Mouse (Mus musculus): ENCODE measurements around the gene Enthd1. TPM values are rescaled to one million over a fixed set of nuclear protein-coding genes. Genes with fewer than 3 reads are reported as not detected.

Enthd1 gene
- polyA plus RNA-seq (2012; rRNA removed) = 0.09 TPM in 2 replicates

GRCm38 (mm10) chr15:80565106-80565665 lies at the start of gene Enthd1:
TSS of gene Enthd1 (minus strand) at chr15:80565156.
- DNase-seq = no peak
- Histone ChIP-seq H3K4me3 (ENCODE audit: control insufficient read depth, insufficient read depth, low read length) (no peak within 1 kb of the TSS), H3K36me3 (ENCODE audit: control insufficient read depth, insufficient read depth, low read length) (no peaks in the 10 kb centered on the region), H3K27ac (ENCODE audit: control insufficient read depth, insufficient read depth, low read length) (no peak within 1 kb of the TSS), H3K4me1 (replicated peaks; ENCODE audit: control insufficient read depth, insufficient read depth, low read length) (peaks cover 43% of the 10 kb centered on the region), H3K27me3 (ENCODE audit: control insufficient read depth, insufficient read depth, low read length) (no peaks in the 10 kb centered on the region)
- WGBS = 94% methylated on average over 19 of the region's 19 CpGs
- TF ChIP-seq POLR2A (IDR thresholded peaks at IDR 0.05; ENCODE audit: control insufficient read depth, extremely low read depth, insufficient read depth, low read length, poor library complexity) = no peak
- no peak for TF ChIP-seq CTCF (IDR thresholded peaks at IDR 0.05; ENCODE audit: borderline replicate concordance, control insufficient read depth, extremely low read depth, insufficient read depth, low read length, poor library complexity)

- no peak for DNase-seq
- Histone ChIP-seq H3K36me3 (ENCODE audit: control insufficient read depth, insufficient read depth, low read length) (no peaks in the 10 kb centered on the region), H3K27me3 (ENCODE audit: control insufficient read depth, insufficient read depth, low read length) (no peaks in the 10 kb centered on the region), H3K4me3 (ENCODE audit: control insufficient read depth, insufficient read depth, low read length) (no peak overlapping the region), H3K27ac (ENCODE audit: control insufficient read depth, insufficient read depth, low read length) (peak overlapping the region; percentile 98), H3K4me1 (replicated peaks; ENCODE audit: control insufficient read depth, insufficient read depth, low read length) (peaks cover 61% of the 10 kb centered on the region)
- TF ChIP-seq CTCF (IDR thresholded peaks at IDR 0.05; ENCODE audit: borderline replicate concordance, control insufficient read depth, extremely low read depth, insufficient read depth, low read length, poor library complexity) (no peak), POLR2A (IDR thresholded peaks at IDR 0.05; ENCODE audit: control insufficient read depth, extremely low read depth, insufficient read depth, low read length, poor library complexity) (no peak)
- 3% methylated on average over 5 of the region's 5 CpGs for WGBS
These were observed 48.9 kb upstream of the Enthd1 start for GRCm38 (mm10) chr15:80613904-80614303.

DNA sequence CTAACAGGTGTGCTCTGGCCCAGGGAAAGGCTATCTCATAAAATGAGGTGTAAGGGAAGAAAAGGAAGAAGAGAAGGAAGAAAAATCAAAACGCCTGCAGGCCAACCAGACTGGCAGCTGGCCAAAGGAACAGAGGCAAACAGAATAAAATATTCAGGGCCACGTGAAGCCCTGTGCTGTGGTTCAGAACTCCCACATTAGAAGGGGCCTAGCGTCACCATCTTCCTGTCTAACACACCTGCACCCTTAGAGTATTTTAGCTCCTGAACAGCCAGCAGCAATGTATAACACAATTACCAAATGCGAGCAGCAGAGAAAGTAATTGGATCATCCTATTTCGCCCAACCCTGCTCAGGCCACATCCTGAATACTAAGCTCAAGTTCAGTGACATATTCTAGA lies 46.5 kb upstream of the Enthd1 start:
- peak overlapping the region; percentile 24; the same call in 1 of the 2 replicates for H3K27ac ChIP-seq (ENCODE audit: control insufficient read depth, insufficient read depth, low read length)
- H3K4me3 ChIP-seq (ENCODE audit: control insufficient read depth, insufficient read depth, low read length) = no peak overlapping the region
- 3% methylated on average over 5 of the region's 5 CpGs for WGBS
- H3K27me3 ChIP-seq (ENCODE audit: control insufficient read depth, insufficient read depth, low read length) = no peaks in the 10 kb centered on the region
- DNase-seq = peak; percentile 79
- TF ChIP-seq CTCF (IDR thresholded peaks at IDR 0.05; ENCODE audit: borderline replicate concordance, control insufficient read depth, extremely low read depth, insufficient read depth, low read length, poor library complexity) = no peak
- no peak for TF ChIP-seq POLR2A (IDR thresholded peaks at IDR 0.05; ENCODE audit: control insufficient read depth, extremely low read depth, insufficient read depth, low read length, poor library complexity)
- 0 out of 2 replicates have a peak, but pooled peaks cover 2% of the 10 kb centered on the region for H3K36me3 ChIP-seq (ENCODE audit: control insufficient read depth, insufficient read depth, low read length)
- peaks cover 70% of the 10 kb centered on the region for H3K4me1 ChIP-seq (replicated peaks; ENCODE audit: control insufficient read depth, insufficient read depth, low read length)

- no peak for TF ChIP-seq POLR2A (IDR thresholded peaks at IDR 0.05; ENCODE audit: control insufficient read depth, extremely low read depth, insufficient read depth, low read length, poor library complexity)
- TF ChIP-seq CTCF (IDR thresholded peaks at IDR 0.05; ENCODE audit: borderline replicate concordance, control insufficient read depth, extremely low read depth, insufficient read depth, low read length, poor library complexity) = no peak
- Histone ChIP-seq H3K4me1 (replicated peaks; ENCODE audit: control insufficient read depth, insufficient read depth, low read length) (peaks cover 68% of the 10 kb centered on the region), H3K27me3 (ENCODE audit: control insufficient read depth, insufficient read depth, low read length) (no peaks in the 10 kb centered on the region), H3K36me3 (ENCODE audit: control insufficient read depth, insufficient read depth, low read length) (0 out of 2 replicates have a peak, but pooled peaks cover 5% of the 10 kb centered on the region), H3K4me3 (ENCODE audit: control insufficient read depth, insufficient read depth, low read length) (no peak overlapping the region), H3K27ac (ENCODE audit: control insufficient read depth, insufficient read depth, low read length) (peak overlapping the region; percentile 26; the same call in 1 of the 2 replicates)
- DNase-seq = no peak
- 57% methylated on average over 2 of the region's 2 CpGs for WGBS
These were observed 45.4 kb upstream of the Enthd1 start for GRCm38 (mm10) chr15:80610335-80610734.

DNA sequence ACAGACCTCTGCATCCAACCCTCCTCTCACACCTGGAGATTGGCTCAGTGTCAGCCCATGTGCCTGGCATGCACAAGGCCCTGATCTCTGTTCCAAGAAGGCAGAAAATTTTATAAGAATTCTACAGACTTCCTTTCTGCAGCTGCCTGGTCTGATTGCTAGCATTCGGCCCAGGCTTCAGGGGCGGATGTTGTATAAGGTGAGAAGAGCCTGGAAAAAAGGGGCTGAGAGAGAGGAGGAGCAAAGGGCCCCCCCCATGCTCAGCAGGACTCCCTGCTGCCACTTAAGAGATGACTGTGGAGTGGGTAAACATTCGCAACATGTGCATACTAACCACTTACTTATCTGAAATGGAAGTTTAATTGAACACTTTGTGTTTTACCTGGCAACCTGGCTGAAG lies 43.0 kb upstream of the Enthd1 start:
- WGBS = 34% methylated on average over 3 of the region's 3 CpGs
- Histone ChIP-seq H3K4me1 (replicated peaks; ENCODE audit: control insufficient read depth, insufficient read depth, low read length) (peaks cover 57% of the 10 kb centered on the region), H3K4me3 (ENCODE audit: control insufficient read depth, insufficient read depth, low read length) (no peak overlapping the region), H3K36me3 (ENCODE audit: control insufficient read depth, insufficient read depth, low read length) (peaks cover 10% of the 10 kb centered on the region; the same call in 1 of the 2 replicates), H3K27me3 (ENCODE audit: control insufficient read depth, insufficient read depth, low read length) (no peaks in the 10 kb centered on the region), H3K27ac (ENCODE audit: control insufficient read depth, insufficient read depth, low read length) (peak overlapping the region; percentile 46)
- DNase-seq = peak; percentile 45
- TF ChIP-seq POLR2A (IDR thresholded peaks at IDR 0.05; ENCODE audit: control insufficient read depth, extremely low read depth, insufficient read depth, low read length, poor library complexity) (no peak), CTCF (IDR thresholded peaks at IDR 0.05; ENCODE audit: borderline replicate concordance, control insufficient read depth, extremely low read depth, insufficient read depth, low read length, poor library complexity) (no peak)

DNA sequence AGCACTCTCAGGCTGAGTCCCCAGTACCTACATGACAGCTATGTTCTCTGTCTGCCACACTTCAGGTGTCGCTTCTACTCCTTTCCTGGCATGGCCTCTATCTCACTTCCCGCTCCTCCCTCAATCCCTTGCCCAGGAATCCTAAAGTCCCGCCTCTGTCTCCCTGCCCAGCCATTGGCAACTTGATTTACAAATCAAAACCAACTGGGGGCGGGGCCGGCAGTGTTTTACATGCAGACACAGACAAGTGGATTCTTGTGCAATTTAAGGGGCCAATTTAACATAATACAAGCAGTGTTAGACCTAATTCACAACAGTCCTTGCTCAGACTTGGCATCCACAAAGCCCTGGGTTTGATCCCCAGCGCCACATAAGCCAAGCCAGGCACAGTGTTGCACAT lies 39.1 kb upstream of the Enthd1 start:
- Histone ChIP-seq H3K4me1 (replicated peaks; ENCODE audit: control insufficient read depth, insufficient read depth, low read length) (peaks cover 70% of the 10 kb centered on the region), H3K27ac (ENCODE audit: control insufficient read depth, insufficient read depth, low read length) (no peak overlapping the region), H3K27me3 (ENCODE audit: control insufficient read depth, insufficient read depth, low read length) (no peaks in the 10 kb centered on the region), H3K36me3 (ENCODE audit: control insufficient read depth, insufficient read depth, low read length) (peaks cover 10% of the 10 kb centered on the region; the same call in 1 of the 2 replicates), H3K4me3 (ENCODE audit: control insufficient read depth, insufficient read depth, low read length) (no peak overlapping the region)
- TF ChIP-seq POLR2A (IDR thresholded peaks at IDR 0.05; ENCODE audit: control insufficient read depth, extremely low read depth, insufficient read depth, low read length, poor library complexity) = no peak
- no peak for TF ChIP-seq CTCF (IDR thresholded peaks at IDR 0.05; ENCODE audit: borderline replicate concordance, control insufficient read depth, extremely low read depth, insufficient read depth, low read length, poor library complexity)
- DNase-seq = no peak
- WGBS = 98% methylated on average over 6 of the region's 6 CpGs
